Mouse (Mus musculus) brain, embryonic 14.5 days (tissue): ENCODE measurements around the gene Ubr2. TPM values are rescaled to one million over a fixed set of nuclear protein-coding genes. Genes with fewer than 3 reads are reported as not detected.
A peak's percentile ranks its signal among the peaks of the same experiment; 100 is the strongest.

Source experiments
- DNase-seq: peaks from one replicate; pipeline ENCODE4 v3.0.0-alpha.2; 2011; ENCODE audit warnings: low read depth
- CTCF ChIP-seq: fragments of 200-500 bp; IDR thresholded peaks from 2 replicates; pipeline ENCODE4 v1.5.1; 2012; ENCODE audit warnings: inconsistent platforms, mild to moderate bottlenecking, moderate library complexity, borderline replicate concordance; ENCODE audit not compliant: insufficient read depth, insufficient read length; ENCODE audit errors: extremely low read depth
- POLR2A ChIP-seq: fragments of 200-500 bp; IDR thresholded peaks from 2 replicates; pipeline ENCODE4 v1.6.1; 2012; ENCODE audit warnings: mild to moderate bottlenecking, inconsistent platforms, borderline replicate concordance; ENCODE audit not compliant: poor library complexity, insufficient read depth, insufficient read length, severe bottlenecking; ENCODE audit errors: extremely low read depth
- polyA plus RNA-seq: library from polyadenylated mRNA; depleted of rRNA; stranded (reverse); fragments of >200 nt; gene quantifications from 2 replicates; pipeline ENCODE4 v1.2.3, GENCODE M21; 2012

The Ubr2 gene
- polyA plus RNA-seq, 1 experiment: 41.3 TPM

GRCm38 (mm10) chr17:46912331-46912730 is 98.0 kb downstream of the Ubr2 start:
- TF ChIP-seq CTCF (no peak), POLR2A (no peak)
- no peak for DNase-seq

DNA sequence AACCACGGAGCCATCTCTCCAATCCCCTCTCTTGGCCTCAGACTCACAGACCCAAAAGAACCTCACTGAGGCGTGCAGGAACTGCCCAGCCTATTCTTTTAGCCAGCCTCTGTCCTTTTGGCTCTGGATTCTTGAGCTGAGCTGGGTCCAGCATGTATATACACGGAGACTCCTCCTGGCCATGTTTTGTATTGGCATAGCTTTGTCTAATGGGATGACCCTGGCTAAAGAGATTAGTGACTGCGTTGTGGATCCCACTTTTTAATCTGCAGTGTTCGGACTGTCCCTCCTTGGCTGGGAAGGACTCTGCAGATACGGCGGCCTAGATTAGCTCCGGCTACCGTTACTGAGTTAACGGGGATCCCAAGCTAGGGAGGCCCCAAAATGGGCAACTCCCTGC is 100.2 kb downstream of the Ubr2 start, which contains the start of gene Prph2:
TSS of gene Prph2 (plus strand) at position 274 of the 400 bp plus-strand sequence.
- no peak for DNase-seq
- TF ChIP-seq POLR2A: no peak
- TF ChIP-seq CTCF: no peak

DNA sequence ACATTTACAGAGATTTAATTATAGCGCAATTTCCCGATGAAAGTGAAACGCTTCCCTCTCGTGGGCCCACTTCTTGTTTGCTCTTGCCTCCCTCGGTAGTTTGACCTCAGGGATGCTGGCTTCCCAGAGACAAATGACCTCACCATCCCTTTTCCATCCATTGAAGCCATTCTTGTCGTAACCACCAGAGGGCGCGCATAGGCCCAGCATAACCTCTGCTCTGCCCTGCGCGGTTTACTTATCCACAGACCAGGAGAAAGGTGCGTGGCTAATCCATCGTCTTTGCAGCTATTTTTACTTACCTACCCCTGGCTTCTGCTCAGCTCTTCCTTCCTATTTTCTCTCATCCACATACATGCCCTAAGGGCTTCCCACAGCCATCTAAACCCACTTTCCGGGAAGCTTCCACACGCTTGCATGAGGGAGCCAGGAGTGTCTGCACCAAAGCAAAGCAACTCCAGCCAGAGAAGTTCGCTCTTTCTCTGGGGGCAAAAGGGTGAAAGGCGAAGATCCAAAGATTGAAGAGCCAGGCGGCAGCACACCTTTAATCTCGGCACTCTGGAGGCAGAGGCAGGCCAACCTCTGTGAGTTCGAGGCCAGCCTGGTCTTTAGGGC is 106.4 kb downstream of the Ubr2 start:
- TF ChIP-seq CTCF: peak; percentile 94
- TF ChIP-seq POLR2A: no peak
- DNase-seq: peak; percentile 79

DNA sequence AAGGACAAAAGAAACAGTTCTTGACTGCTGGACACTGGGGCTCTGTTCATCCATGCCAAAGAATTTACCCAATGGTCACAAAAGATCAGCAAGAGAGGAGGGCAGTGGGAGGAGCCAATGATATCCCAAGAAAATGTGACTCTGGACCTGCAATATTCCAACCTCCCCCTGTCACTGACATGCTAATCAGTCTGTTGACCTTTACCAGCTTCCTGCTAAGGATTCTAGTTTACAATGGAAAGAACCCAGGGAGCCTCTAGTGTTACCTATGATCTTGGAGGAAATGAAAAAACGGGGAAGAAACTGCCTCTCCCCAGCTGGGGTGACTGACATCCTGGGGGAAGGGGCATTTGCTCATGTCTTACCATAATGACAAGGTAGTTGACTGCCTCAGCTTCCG is 109.4 kb downstream of the Ubr2 start:
- no peak for DNase-seq
- TF ChIP-seq CTCF: no peak
- TF ChIP-seq POLR2A: no peak

GRCm38 (mm10) chr17:46897221-46897950 is 113.0 kb downstream of the Ubr2 start:
- no peak for DNase-seq
- TF ChIP-seq CTCF (no peak), POLR2A (no peak)

DNA sequence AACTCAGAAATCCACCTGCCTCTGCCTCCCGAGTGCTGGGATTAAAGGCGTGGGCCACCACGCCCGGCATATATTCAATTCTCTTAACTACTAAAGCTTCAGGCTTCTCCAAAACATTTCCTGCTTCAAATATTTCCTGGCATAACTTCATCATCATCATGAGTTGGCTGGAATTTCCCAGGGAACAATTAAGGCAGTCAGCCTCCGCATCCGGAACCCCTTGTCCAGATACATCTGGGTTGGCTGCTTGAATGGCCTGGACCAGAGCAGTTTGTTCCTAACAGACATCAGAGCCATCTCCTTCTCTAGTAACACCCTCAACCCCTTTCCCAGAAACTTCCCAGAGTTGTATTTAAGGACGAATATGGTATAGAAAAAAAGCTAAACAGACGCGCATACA is 114.9 kb downstream of the Ubr2 start:
- DNase-seq: no peak
- TF ChIP-seq POLR2A (no peak), CTCF (no peak)

GRCm38 (mm10) chr17:46890843-46891594 is 119.3 kb downstream of the Ubr2 start:
- DNase-seq: peak; percentile 46
- TF ChIP-seq CTCF: no peak

DNA sequence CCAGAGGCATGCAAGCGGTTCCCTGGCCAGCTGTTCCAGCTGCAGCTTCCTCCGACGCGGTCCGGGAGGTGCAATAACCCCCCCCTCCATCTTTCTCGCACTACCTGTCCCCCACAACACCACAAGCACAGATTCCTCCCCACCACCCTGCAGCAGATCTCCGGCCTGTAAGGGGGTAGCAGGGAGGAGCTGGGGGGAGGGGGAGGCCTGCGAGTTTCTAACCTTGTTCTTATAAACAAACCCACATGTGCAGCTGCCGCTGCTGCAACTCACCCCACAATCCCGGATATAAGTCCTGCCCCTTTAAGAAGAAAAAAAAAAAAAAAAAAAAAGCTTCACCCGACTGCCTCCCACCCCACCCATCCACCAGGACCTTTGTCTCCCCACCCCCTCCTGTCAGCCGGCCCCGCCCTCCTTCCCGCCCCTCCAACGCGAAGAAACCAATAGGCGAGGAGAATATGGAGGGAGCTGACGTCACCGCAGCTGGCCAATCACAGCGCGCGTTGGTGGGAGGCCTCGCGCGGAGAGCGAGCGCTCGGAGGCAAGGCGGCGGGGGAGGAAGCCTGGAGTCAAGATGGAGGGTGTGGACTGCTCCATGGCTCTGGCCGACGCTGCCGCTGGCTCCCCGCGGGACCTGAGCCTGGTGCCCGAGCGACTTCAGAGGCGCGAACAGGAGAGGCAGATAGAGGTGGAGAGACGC is 120.1 kb downstream of the Ubr2 start, which contains the start of gene Tbcc:
TSS of gene Tbcc (plus strand) at position 569 of the 700 bp plus-strand sequence.
- DNase-seq: peak; percentile 99
- TF ChIP-seq POLR2A (peak; percentile 92), CTCF (no peak)

DNA sequence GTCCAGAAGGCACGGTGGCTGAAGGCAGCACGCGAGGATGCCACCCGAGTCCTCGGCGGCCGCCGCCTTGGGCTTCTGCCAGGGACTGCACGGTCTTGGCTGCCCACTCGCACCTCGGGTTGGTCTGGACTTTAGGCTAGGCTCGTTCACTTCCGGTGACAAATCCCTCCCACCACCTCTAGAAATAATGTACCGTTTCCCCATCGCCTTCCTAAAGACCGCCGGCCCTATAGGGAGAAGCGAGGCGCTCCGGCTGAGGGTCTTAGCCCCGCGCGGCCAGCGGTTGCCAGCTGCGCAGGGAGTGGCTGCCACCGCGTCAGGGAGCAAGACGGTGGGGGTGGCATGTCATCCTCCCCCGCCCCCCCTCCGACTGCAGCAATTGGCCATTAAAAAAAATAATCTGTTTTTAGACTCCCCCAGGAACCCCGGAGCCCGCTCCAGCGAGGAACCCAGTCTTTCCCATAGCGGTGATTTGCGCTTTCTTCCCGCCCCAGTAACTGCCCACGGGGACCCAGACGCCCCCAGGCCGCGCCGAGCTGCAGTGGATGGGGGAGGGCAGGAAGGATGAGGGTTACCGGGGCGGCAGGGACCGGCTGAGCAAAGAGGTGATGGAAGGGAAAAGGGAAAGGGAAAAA is 120.8 kb downstream of the Ubr2 start:
- peak; percentile 50; the same call in 1 of the 2 replicates for TF ChIP-seq POLR2A
- no peak for TF ChIP-seq CTCF
- DNase-seq: peak; percentile 90

DNA sequence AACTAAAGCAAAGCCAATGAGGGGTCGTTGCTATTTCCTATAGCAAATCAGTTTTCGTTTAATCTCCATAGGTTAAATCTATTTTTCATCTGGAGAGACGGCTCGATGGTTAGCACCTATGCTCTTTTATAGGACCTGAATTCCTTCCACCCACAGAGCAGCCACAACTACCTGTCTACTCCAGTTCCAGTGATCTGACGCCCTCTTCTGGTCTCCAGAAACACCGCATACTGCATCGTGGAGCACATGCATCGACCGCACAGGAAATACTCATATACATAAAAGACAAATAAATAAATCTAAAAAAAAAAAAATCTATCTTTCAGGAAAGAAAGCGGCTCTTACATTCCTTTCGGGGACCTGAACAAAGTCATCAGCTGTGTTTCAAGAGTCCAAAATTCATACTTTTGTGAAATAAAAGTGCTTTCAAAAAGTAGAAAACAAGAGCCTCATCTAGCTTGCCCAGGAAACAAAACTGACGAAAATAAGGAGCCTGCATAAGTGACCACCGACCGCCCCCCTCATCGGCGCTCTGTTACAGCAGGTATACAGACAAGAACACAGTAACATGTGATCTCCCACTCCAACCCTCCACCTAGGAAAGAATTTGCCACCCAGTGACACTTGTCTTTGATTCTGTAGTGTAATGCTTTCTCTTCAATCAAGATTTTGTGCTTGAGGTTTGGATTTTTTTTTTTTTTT is 121.7 kb downstream of the Ubr2 start:
- TF ChIP-seq CTCF (peak; percentile 59; the same call in 1 of the 2 replicates), POLR2A (no peak)

More for the DNA sequence above, 121.7 kb downstream of the Ubr2 start:
- DNase-seq: peak; percentile 75
